Mouse (Mus musculus): ENCODE measurements around the gene R3hdm2. TPM values are rescaled to one million over a fixed set of nuclear protein-coding genes. Genes with fewer than 3 reads are reported as not detected.

Gene R3hdm2
- total RNA-seq, 2 experiments from 2014 or later = 87.7 to 101 TPM

GRCm38 (mm10) chr10:127420676-127421353, 40.7 kb downstream of the R3hdm2 start:
- no peak for DNase-seq (ENCODE audit: low spot score in 2 of 2)

DNA sequence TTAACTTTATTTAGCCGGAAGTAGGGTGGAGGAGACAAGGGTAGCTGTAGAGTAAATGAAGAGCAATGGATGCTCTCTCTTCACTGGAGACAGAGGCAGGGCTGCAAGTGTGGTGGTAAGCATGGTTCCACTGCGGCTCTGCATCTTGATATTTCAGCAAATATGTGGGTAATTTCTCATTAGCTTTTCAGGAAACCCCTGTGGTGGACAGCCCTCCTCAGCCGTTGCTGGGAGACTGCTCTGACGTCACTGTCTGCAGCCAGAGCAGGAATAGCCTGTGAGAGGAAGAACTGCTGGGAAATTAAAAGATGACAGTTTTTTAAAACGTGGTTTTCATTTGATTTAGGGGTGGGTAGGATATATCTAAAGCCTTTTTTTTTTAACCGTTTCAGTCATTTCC, 41.9 kb downstream of the R3hdm2 start:
- no peak for DNase-seq (ENCODE audit: low spot score in 2 of 2)

DNA sequence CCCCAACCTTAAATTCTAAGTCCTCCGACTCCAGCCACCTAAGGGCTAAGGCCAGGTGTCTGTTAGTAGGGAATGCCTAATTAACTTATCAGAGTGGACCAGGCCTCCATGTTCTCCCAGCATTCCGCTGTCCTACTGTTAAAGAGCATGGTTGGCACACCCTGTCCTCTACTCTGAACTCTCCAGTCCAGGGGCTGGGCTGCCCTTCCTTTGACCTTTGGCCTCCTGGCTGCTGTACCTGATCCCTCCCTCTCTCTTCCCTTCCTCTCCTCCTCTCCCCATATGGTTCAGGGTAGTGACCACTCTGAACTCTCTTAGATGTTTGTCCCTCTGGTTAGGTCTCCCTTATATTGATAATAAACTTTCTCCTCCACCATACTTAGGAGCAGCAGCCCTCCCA, 45.7 kb downstream of the R3hdm2 start:
- no peak for DNase-seq (ENCODE audit: low spot score in 2 of 2)

- DNase-seq (ENCODE audit: low spot score in 2 of 2) = no peak
Observed at GRCm38 (mm10) chr10:127426670-127427069, 46.5 kb downstream of the R3hdm2 start.

DNA sequence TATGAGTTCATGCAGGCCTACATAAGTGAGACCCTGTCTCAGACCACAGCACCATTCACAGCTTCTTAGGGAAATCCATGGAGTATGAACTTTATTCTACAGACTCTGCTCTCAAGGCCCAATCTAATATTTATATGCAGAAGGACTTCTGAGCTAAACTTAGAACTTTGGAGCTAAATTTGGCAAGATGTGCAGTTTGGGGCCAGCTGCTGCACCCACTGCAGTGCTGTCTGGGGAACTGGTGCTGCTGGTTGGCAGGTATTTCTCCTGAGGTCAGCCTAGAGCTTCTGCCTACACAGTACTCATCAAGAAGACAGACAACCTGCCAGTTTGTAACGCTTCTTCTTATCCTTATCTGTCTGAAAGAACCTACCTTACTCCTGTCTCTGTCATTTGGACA, 47.0 kb downstream of the R3hdm2 start:
- DNase-seq (ENCODE audit: low spot score in 2 of 2) = no peak

DNA sequence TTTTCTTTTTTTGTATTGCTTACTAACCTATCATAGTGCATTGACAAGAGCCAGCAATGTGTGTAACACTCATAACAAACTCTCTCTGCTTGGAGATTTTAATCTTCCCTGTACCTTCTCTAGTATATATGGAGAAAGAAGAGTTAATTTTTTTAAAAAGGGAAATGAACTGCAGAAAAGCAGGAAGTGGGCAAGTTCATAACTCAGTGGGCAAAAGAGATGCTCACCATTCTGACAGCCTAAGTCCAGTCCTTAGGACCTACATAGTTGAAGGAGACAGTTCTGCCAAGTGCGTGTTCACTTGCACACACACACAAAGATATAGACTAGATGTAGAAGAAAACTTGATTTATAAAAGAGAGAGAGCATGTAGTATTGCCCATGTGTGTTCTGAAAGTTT, 47.9 kb downstream of the R3hdm2 start:
- no peak for DNase-seq (ENCODE audit: low spot score in 2 of 2)

DNA sequence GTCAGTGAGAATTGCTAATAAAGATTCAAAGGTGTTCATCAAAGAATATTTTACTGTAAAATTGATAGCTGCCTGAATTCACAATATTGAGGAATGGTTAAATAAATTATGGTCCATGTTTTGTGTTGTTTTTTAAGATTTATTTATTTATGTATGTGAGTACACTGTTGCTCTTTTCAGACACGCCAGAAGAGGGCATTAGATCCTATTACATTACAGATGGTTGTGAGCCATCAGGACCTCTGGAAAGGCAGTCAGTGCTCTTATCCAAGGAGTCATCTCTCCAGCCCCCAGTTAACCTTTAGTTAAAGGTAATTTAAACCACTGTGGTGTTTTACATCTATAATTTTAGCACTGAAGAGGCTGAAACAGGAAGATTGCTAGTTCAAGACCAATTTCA, 49.4 kb downstream of the R3hdm2 start:
- DNase-seq (ENCODE audit: low spot score in 2 of 2) = no peak

- DNase-seq (ENCODE audit: low spot score in 2 of 2) = no peak
Observed at GRCm38 (mm10) chr10:127432466-127432865, 52.3 kb downstream of the R3hdm2 start.

- DNase-seq (ENCODE audit: low spot score in 2 of 2) = no peak
Observed at GRCm38 (mm10) chr10:127437354-127438113, 57.4 kb downstream of the R3hdm2 start.

DNA sequence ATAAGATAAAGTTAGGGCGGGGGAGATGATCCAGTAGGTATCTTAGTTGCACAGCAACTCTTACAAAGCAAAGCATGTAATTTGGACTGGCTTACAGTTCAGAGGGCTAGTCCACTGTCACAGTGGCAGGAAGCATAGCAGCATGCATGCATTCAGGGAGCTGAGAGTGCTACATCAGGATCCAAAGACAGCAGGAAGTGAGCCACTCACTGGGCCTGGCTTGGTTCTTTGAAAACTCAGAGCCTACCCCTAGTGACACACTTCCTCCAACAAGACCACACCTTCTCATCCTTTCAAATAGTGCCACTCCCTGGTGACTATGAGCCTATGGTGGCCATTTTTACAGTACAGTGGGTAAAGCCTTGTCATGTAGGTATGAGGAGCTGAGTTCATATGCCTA, 73.6 kb downstream of the R3hdm2 start:
- no peak for DNase-seq (ENCODE audit: low spot score in 2 of 2)

- DNase-seq (ENCODE audit: low spot score in 2 of 2) = no peak
Observed at GRCm38 (mm10) chr10:127462411-127463096, 82.4 kb downstream of the R3hdm2 start.

DNA sequence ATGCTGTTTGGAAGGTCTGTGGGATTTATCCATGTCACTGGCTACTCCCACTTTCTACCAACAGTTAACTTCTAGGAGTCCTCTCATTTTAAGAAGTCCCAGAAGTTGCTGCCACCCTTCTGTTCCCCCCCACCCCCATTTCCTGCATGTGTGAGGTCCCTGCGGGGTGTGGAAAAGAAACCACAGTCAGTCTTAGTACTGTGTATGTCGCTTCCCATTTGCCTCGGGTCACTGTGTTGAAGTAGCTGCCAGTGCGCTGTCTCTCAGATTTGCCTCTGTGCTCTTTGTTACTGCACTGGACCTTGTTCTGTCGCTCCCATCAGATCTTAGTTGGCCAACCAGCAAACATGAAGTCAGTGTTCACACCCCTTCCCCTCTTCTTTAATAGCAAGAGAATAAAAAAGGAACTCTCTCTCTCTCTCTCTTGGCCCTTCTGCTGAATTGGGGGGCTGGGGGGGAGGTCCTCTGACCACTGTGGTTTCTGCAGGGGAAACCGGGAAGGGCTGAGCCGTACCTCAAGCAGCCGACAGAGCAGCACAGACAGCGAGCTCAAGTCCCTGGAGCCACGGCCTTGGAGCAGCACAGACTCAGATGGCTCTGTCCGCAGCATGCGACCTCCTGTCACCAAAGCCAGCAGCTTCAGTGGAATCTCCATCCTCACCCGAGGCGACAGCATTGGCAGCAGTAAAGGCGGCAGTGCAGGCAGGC, 91.3 kb downstream of the R3hdm2 start:
- DNase-seq (ENCODE audit: low spot score in 2 of 2) = no peak

DNA sequence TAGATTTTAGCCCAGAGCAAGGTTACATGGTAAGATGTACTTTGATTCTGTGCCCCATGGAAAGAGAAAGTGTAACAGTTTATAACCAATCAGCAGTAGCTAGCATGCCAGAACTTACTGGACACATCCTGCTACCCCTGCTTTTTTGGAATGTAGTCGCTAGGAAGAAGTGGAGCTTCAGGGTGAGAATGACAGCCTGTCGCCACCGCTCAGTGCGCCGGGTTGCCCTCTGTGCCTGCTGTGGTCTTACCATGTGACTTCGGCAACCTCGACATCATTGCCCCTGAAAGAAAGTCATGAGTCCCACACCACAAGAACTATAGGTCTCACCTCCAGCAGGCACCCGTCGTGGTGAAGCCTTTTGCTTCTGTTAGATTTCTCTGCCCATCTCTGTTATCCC, 92.6 kb downstream of the R3hdm2 start:
- no peak for DNase-seq (ENCODE audit: low spot score in 2 of 2)

DNA sequence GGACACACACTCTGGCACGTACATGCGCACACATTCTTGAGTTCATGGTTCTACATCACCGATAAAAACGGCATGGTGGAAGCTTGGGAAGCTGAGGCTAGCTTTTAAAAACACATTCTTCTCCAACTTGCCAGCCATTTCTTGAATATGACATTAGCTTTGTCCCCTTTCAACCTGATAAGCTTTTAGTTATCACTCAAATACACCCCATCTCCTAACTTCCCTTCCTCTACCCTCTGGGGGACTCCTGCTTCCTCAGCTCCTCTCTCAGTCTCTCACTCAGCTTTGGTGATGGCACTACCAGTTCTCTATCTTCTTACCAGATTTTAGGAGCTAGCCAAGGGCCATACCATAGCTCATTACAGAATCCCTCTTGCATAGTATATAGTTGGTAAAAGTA, 95.0 kb downstream of the R3hdm2 start:
- no peak for DNase-seq (ENCODE audit: low spot score in 2 of 2)

DNA sequence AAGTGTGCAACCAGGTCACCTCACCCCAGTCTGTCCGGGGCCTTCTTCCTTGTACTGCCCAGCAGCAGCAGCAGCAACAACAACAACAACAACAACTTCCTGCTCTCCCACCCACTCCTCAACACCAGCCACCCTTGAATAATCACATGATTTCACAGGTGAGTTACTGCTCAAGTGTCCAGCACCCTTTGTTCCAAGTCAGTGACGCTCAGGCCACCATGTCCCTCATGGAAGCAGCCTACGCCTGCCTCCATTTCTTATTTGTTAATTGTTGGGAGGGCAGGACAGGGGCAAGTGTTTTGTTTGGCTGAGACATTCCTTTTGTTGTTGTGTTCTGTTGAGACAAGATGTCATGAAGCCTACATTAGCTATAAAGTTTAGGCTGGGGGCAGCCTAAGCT, 96.4 kb downstream of the R3hdm2 start:
- no peak for DNase-seq (ENCODE audit: low spot score in 2 of 2)

DNA sequence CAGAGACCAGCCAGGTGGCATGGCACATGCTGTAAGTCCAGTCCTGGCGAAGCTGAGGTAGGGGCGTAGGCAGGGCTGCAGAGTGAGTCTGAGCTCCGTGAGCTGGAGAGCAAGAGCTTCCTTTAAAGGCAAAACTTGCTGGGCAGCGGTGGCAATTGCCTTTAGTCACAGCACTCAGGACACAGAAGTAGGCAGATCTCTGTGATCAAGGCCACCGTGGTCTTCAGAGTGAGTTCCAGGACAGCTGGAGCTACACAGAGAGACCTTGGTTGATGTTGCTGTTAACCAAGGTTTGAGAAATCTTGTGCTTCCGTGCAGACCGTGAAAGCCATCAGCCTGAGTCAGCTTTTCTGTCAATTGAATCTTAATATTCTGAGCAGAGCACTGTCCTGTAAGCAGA, 97.2 kb downstream of the R3hdm2 start:
- DNase-seq (ENCODE audit: low spot score in 2 of 2) = no peak

- no peak for DNase-seq (ENCODE audit: low spot score in 2 of 2)
Observed at GRCm38 (mm10) chr10:127479131-127479530, 99.0 kb downstream of the R3hdm2 start.

DNA sequence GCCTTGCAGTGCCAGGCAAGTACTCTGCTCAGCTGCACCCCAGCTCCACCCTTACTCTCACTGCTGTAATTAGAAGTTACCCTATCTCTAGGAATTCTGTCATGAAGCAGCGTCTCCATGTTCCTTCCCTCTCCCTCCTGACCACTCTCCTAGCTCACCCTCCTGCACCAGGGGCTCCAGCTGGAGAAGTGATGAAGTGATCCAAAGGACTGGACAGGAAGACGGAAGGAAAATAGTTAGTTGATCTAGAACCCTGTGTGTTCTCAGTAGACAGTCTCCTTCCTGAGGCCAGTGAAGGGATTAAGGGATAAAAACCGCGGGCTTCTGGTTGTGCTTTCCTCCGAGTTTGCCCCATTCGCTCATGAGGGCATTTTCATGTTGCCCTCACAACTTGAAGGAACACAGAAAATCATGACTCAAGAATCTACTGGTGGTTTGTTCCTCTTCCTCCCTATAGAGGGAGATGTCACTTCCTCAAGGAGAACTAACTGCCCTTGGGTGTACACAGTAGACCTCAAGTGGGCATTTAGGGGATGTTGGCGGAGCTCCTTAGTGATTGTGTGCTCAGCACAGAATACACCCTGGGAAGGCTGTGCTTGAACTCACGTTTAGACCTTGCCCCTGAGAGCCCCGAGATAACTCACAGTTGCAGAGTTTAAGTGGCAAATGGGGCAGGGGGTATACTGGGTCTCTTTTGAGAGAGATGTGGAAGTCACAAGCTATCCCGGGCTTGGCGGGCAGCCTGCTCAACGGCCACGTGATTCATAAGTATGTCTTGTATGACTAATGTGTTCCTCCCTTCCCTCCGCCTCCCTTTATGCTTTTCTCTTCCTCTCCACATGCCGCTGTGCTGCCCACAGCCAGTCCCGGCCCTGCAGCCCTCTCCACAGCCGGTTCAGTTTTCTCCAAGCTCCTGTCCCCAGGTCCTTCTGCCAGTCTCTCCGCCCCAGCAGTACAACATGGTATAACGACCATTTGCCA, 101.0 kb downstream of the R3hdm2 start:
- DNase-seq (ENCODE audit: low spot score in 2 of 2) = peak in 1 of 2 experiments; percentile 55

DNA sequence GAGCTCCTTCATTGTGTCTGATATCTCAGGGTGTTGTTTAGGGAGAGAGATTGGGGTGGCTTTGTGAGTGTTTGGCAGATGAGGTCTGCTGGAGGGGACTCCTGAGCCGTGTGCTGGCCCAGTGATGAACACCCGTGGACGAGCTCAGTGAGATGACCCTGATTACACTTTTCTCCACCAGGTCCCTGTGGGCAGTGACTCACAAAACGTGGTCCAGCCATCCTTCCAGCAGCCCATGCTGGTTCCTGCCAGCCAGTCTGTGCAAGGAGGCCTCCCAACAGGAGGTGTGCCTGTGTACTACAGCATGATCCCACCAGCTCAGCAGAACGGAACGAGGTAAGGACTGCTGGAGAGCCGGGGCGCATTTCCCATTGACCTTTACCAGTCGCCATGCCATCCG, 105.1 kb downstream of the R3hdm2 start:
- no peak for DNase-seq (ENCODE audit: low spot score in 2 of 2)

DNA sequence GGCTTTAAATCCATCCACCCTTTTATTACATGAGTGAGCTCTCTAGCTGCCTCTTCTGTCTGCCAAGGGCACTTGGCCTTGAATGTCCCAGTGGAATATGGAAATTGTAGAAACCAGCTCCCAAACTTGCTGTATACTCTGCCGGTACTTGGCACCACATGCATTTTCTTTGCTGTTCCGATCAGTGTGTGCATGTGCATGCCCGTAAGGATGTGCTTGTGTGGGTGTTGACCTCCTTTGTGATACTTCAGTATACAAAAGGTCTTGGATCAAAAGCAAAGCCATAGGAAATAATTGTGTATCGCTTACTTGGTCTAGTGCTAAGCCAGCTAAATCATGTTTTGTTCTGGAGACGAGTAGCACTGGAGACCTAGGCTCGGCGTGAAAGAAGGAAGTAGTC, 108.7 kb downstream of the R3hdm2 start:
- DNase-seq (ENCODE audit: low spot score in 2 of 2) = no peak
